Mouse (Mus musculus) heart, adult 2 months (tissue): ENCODE measurements around the gene Cd6. TPM values are rescaled to one million over a fixed set of nuclear protein-coding genes. Genes with fewer than 3 reads are reported as not detected.
A peak's percentile ranks its signal among the peaks of the same experiment; 100 is the strongest.

Experiments
- DNase-seq, 2 experiments: peaks; one replicate each; pipeline ENCODE4 v3.0.0; 2021
- H3K27ac ChIP-seq: fragments of 200-600 bp; 2 replicates; pipeline ENCODE4 v1.8.1; 2022
- H3K27me3 ChIP-seq: fragments of 200-500 bp; 2 replicates; pipeline ENCODE4 v1.6.1; 2012; ENCODE audit warnings: mild to moderate bottlenecking, low read length, inconsistent platforms, mixed read lengths; ENCODE audit not compliant: control insufficient read depth, insufficient read depth
- H3K36me3 ChIP-seq: fragments of 200-500 bp; 2 replicates; pipeline ENCODE4 v1.6.1; 2012; ENCODE audit warnings: low read length, inconsistent platforms; ENCODE audit not compliant: control insufficient read depth, insufficient read depth
- H3K4me1 ChIP-seq: fragments of 200-500 bp; 2 replicates; pipeline ENCODE4 v1.6.1; 2011; ENCODE audit warnings: low read length; ENCODE audit not compliant: control insufficient read depth, insufficient read depth
- H3K4me3 ChIP-seq: fragments of 200-600 bp; 2 replicates; pipeline ENCODE4 v1.8.1; 2022
- H3K79me2 ChIP-seq: fragments of 200-500 bp; replicated peaks from 2 replicates; pipeline ENCODE4 v1.6.1; 2012; ENCODE audit warnings: mild to moderate bottlenecking, inconsistent platforms, low read length, moderate library complexity, mixed read lengths; ENCODE audit not compliant: control insufficient read depth, insufficient read depth
- H3K9ac ChIP-seq: fragments of 200-500 bp; 2 replicates; pipeline ENCODE4 v1.6.1; 2012; ENCODE audit warnings: low read depth, mild to moderate bottlenecking, control low read depth, inconsistent platforms, low read length, mixed read lengths
- CTCF ChIP-seq: fragments of 200-600 bp; IDR thresholded peaks from 2 replicates; pipeline ENCODE4 v1.8.1; 2022; ENCODE audit warnings: antibody characterized with exemption, mild to moderate bottlenecking, moderate library complexity
- EP300 ChIP-seq: fragments of 200-500 bp; IDR thresholded peaks from 2 replicates; pipeline ENCODE4 v1.6.1; 2011; ENCODE audit warnings: low read depth, low read length, control low read depth; ENCODE audit not compliant: insufficient read depth
- POLR2A ChIP-seq: fragments of 200-500 bp; IDR thresholded peaks from 2 replicates; pipeline ENCODE4 v1.6.1; 2011; ENCODE audit warnings: mild to moderate bottlenecking, low read depth, low read length, control low read depth; ENCODE audit not compliant: insufficient read depth
- WGBS: fragments of 180-500 bp; shearing (Covaris S2); methylation state at CpG from one replicate; pipeline ENCODE4 v1.1.7; 2018; 5-methylcytosine and 5-hydroxymethylcytosine counted together
- intact Hi-C: fragments of 180-260 bp; cut with DNase I; formaldehyde crosslinking; loops from one replicate; pipeline ENCODE4 v1.15.1; 2025
- polyA plus RNA-seq: library from polyadenylated mRNA; depleted of rRNA; stranded (reverse); fragments of >200 nt; gene quantifications from 2 replicates; pipeline ENCODE4 v1.2.3, GENCODE M21; 2012
- total RNA-seq, 2 experiments: library from RNA; stranded (reverse); gene quantifications; 2 replicates each; pipeline ENCODE4 v1.2.3; 2021

Cd6 gene
- total and polyA plus RNA-seq, 3 experiments, result 0.07 to 0.76 TPM; not detected in 1

GRCm38 (mm10) chr19:10787406-10787805 lies 42.5 kb downstream of the Cd6 start:
- Histone ChIP-seq H3K27ac (no peak overlapping the region; the same call in 1 of the 2 replicates), H3K4me1 (peaks cover 5% of the 10 kb centered on the region; the same call in 1 of the 2 replicates)
- WGBS, result 69% methylated on average over 4 of the region's 4 CpGs

GRCm38 (mm10) chr19:10786753-10787152 lies 43.1 kb downstream of the Cd6 start:
- H3K9ac ChIP-seq, result no peak overlapping the region
- H3K4me1 ChIP-seq, result peaks cover 5% of the 10 kb centered on the region; the same call in 1 of the 2 replicates
- H3K36me3 ChIP-seq, result no peaks in the 10 kb centered on the region
- no peak overlapping the region; the same call in 1 of the 2 replicates for H3K27ac ChIP-seq
- H3K27me3 ChIP-seq, result no peaks in the 10 kb centered on the region
- TF ChIP-seq POLR2A, result no peak
- TF ChIP-seq EP300, result peak; percentile 80; the same call in 1 of the 2 replicates
- intact Hi-C loops, result no loop called here
- DNase-seq, result peak; percentile 31 to 56
- H3K4me3 ChIP-seq, result no peak overlapping the region
- WGBS, result 60% methylated on average over 6 of the region's 6 CpGs
- no peaks in the 10 kb centered on the region for H3K79me2 ChIP-seq

More at GRCm38 (mm10) chr19:10787406-10787805, 42.5 kb downstream of the Cd6 start:
- intact Hi-C loops, result no loop called here
- no peak for TF ChIP-seq EP300
- no peak for TF ChIP-seq CTCF
- no peak for TF ChIP-seq POLR2A
- DNase-seq, result no peak
- H3K4me3 ChIP-seq, result no peak overlapping the region
- no peaks in the 10 kb centered on the region for H3K36me3 ChIP-seq
- H3K27me3 ChIP-seq, result no peaks in the 10 kb centered on the region
- no peaks in the 10 kb centered on the region for H3K79me2 ChIP-seq
- H3K9ac ChIP-seq, result no peak overlapping the region

GRCm38 (mm10) chr19:10784796-10785459 lies 44.9 kb downstream of the Cd6 start:
- no peak overlapping the region for H3K4me3 ChIP-seq
- no peaks in the 10 kb centered on the region for H3K27me3 ChIP-seq
- no peak overlapping the region for H3K9ac ChIP-seq
- H3K79me2 ChIP-seq, result no peaks in the 10 kb centered on the region
- intact Hi-C loops, result no loop called here
- peaks cover 9% of the 10 kb centered on the region for H3K4me1 ChIP-seq
- WGBS, result 89% methylated on average over 10 of the region's 10 CpGs
- DNase-seq, result no peak
- H3K36me3 ChIP-seq, result no peaks in the 10 kb centered on the region
- TF ChIP-seq CTCF (no peak), POLR2A (no peak), EP300 (no peak)
- no peak overlapping the region for H3K27ac ChIP-seq

- Histone ChIP-seq H3K4me1 (peaks cover 9% of the 10 kb centered on the region), H3K4me3 (no peak overlapping the region), H3K27me3 (no peaks in the 10 kb centered on the region), H3K36me3 (no peaks in the 10 kb centered on the region), H3K27ac (no peak overlapping the region), H3K79me2 (no peaks in the 10 kb centered on the region), H3K9ac (no peak overlapping the region)
- intact Hi-C loops, result no loop called here
- TF ChIP-seq POLR2A (no peak), EP300 (no peak), CTCF (no peak)
- WGBS, result 71% methylated on average over 3 of the region's 3 CpGs
- DNase-seq, result no peak
Measured at GRCm38 (mm10) chr19:10784061-10784460, 45.8 kb downstream of the Cd6 start.

- intact Hi-C loops, result no loop called here
- peaks cover 9% of the 10 kb centered on the region for H3K4me1 ChIP-seq
- DNase-seq, result no peak
- no peaks in the 10 kb centered on the region for H3K27me3 ChIP-seq
- WGBS, result 77% methylated on average over 4 of the region's 4 CpGs
- no peak overlapping the region for H3K4me3 ChIP-seq
- no peaks in the 10 kb centered on the region for H3K36me3 ChIP-seq
- no peak overlapping the region for H3K27ac ChIP-seq
- H3K79me2 ChIP-seq, result no peaks in the 10 kb centered on the region
- TF ChIP-seq POLR2A (no peak), CTCF (no peak), EP300 (no peak)
- no peak overlapping the region for H3K9ac ChIP-seq
Measured at GRCm38 (mm10) chr19:10783168-10783567, 46.7 kb downstream of the Cd6 start.

GRCm38 (mm10) chr19:10781641-10782040 lies 48.2 kb downstream of the Cd6 start:
- DNase-seq, result no peak
- 30% methylated on average over 4 of the region's 4 CpGs for WGBS
- peak overlapping the region; percentile 64 for H3K27ac ChIP-seq
- H3K27me3 ChIP-seq, result no peaks in the 10 kb centered on the region
- H3K36me3 ChIP-seq, result no peaks in the 10 kb centered on the region
- TF ChIP-seq CTCF (no peak), EP300 (no peak), POLR2A (no peak)
- no peak overlapping the region for H3K9ac ChIP-seq
- intact Hi-C loops, result no loop called here
- H3K4me3 ChIP-seq, result no peak overlapping the region
- H3K4me1 ChIP-seq, result peaks cover 9% of the 10 kb centered on the region
- no peaks in the 10 kb centered on the region for H3K79me2 ChIP-seq
